Mouse (Mus musculus) brain, embryonic 18.5 days (tissue): ENCODE measurements around the gene Gtf3c5.
A peak's percentile ranks its signal among the peaks of the same experiment; 100 is the strongest.

Source experiments
- DNase-seq: peaks from one replicate; pipeline ENCODE4 v3.0.0-alpha.2; 2012; ENCODE audit warnings: low read depth, low spot score

Gene Gtf3c5

DNA sequence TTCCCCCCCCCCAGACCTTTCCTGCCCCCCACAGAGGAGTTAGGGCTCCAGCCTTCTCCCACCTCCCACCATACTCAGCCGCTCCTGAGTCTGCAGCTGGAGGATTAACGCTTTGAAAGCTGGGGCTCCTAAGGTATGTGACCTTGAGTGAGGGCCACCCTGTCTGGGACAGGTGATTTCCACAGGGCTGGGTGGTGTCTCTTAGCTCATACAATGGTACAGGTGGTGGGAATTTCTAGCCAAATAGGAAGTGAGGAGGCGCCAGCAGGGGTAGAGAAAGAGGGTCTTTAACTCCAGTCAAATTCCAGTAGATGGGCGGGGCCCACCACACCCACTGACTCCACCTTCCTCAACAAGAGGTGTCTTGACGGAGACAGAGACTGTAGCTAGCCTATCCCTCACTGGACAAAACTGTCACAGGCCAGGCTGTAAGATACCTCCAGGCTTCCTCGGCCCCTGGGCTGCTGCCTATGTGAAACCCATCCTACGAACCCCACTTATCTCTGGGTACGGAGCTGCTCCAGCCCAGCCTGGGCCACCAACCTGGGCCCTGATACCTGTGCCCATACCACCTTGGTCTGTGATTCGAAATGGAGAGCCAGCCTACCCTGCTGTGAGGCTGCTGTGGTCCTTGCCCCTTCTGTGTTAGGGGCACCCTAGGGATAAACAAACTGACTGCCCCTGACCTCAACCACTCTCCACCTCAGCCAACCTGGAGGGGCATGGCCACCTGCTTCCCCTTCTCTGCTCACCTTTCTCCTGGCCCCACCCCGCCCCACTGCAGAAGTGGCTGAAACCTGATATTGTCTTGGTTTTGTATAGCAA, 24.0 kb upstream of the Gtf3c5 start:
- DNase-seq: no peak

DNA sequence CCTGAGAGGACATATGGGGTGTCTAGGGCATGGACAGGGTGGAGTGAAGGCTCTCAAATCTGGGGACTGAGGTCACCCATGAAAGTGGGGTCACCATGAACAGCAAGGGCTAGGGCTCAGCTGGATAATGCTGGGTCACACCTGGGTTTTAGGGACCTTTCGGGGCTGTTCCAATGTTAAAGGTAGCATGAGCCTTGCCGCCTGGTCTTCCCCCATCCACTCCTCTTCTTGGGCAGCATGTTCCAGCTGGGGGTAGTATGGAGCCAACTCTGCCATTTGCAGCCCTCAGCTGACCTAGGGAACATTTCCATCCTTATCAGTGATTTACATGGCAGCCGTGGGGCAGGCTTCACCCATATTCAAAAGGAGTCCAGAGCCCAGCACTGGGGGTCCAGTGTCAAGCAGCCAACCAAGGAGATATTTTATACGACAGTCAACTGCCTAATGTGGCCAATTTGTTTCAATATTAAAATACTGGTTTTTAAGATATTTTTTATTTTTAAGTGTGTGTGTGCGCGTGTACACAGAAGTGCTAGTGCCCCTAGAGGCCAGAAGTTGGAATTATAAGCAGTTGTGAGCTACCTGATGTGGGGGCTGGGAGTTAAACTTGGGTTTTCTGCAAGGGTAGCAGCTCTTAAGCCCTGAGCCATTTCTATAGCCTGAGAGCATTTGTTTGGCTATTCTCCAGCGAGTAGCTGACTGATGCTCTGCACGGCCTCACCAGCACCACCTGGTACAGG, 23.2 kb upstream of the Gtf3c5 start:
- no peak for DNase-seq

DNA sequence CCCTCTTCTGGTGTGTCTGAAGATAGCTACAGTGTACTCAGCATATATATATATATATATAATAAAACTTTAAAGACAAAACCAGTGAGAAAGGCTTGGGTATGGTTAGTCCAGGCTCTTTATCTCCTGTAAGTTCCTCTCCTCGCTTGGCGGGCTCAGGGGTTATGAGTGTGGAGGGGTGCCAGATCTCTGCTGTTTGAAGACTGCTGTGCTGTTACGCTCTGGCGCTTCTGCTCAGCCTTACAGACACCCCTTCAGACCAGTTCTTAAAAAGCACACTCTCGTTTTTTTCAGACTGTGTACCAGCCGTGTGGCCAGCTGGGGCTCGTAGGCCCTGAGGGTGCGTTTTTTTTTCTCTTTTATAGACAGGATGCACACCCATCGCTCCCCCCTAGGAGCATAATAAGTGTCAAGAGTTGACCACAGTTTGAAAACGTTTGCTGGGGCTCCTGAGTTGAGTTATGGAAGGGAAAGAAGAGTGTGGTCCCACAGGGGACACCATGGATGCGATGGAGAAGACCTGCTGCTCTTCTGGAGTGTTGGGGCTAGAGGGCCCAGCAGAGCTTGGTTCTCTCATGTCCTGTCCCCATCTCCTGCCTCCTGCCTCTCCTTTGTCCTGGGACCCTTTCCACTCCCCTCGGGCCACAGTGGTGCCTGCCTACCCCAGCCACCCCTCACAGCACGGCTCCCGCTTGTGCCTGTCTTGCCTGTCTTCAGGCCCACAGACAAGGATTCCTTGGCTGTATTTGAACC, 22.4 kb upstream of the Gtf3c5 start:
- no peak for DNase-seq

DNA sequence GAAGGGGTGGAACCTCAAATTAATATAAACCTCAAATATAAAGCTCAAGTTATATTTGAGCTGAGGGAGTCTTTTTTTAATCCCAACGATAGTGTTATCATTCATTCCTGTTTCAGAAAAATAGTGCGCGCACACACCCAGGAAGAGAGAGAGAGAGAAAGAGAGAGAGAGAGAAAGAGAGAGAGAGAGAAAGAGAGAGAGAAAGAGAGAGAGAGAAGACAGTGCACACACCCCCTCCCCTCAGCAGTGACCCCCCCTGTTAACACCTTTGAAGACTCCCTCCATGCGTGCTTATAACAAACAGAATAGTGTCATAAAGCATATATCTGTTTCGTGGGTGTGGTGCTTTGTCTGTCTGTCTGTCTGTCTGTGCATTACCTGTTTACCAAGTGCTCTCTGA, 20.0 kb upstream of the Gtf3c5 start:
- DNase-seq: no peak

DNA sequence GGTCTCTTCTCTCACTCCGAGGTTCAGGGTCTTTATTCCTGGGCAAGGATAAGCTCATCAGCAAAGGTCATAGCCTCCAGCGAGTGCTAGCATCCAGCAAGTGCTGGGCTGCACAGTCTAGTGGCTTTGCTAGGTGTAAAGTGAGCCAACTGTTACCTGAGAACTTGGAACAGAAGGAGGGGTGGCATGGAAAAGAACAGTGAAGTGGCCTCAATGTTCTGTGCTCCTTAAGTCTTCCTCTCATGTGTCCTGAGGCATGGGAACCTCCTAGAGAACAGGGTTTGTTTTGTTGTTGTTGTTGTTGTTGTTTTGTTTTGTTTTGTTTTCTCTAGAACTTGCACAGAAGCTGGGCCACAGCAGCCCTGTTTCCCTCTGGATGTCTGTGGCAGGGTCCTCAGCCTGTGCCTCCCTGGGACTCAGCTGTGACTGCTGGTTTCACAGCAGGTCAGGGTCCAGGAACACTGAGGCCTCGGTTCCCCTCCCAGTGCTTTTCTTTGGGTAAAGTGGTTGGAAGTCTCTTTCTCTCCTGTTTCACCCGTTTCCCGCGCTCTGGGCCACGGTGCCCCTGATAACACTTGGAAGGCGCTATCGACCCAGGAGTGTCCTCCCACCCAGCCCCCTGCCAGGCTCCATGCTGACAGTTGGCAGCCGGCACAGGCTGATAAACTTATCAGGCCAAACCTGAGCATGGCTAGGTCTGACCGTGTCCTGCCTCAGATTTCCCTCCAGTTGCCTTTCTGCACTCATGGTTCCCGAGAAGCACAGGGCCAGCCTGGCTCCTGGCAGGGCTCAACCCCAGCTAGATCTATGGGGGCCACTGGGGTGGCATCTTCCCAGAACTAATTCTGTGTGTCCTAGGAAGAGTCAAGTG, 18.4 kb upstream of the Gtf3c5 start:
- no peak for DNase-seq

DNA sequence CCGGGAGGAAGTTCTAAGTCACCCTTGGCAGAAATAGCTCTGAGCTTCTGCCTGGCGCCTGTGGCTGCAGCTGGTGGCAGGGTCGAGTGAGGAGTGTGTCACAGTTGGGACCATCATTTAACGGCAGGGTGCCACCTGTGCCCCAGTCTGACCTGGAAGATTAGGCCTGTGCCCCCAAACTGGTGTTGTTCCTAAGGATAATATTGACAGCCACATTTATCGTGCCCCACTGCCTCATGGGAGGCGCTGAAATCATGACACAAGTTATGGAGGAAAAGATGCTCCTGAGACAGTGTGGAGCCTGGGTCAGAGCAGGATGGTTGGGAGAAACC, 16.0 kb upstream of the Gtf3c5 start:
- no peak for DNase-seq

DNA sequence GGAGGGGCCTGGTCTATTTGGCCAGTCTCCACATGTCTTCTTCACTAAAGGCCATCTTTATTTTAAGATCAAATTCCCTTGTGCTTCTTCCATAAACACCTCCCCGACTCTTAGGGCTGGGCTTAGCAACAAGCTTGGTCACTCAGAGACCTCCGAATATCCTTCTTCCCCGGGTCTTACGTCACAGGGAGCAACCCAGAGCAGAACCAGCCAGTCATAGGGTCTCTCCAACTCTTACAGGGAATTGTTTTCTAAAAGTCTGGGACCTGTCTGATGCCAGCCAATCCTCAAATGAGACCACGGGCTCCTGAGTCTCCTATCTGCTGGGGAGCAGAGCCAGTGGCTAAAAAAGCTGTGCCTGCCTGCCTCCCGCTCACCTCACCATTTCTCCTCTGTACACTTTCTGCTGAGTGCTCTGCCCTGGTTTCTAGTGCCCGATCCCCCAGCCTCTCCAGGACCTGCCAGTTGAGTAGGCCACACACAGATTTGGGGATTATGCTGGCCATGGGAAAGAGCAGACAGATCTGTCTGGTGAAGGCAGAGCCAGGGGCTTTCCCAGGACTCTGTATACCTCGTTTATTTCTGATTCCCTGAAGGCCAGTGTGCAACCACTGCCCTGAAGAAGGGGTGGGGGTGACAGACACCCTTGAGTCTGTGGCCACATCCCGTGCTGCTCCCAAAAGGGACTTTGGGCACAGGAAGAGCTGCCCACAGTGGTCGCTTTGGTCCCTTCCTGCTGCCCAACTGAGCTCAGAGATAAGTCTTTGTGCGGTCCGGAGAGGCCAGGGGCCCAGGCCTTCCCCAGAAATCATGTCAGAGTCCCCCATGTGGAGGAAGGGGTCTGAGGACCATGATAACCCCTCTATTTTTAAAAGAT, 15.4 kb upstream of the Gtf3c5 start:
- no peak for DNase-seq

DNA sequence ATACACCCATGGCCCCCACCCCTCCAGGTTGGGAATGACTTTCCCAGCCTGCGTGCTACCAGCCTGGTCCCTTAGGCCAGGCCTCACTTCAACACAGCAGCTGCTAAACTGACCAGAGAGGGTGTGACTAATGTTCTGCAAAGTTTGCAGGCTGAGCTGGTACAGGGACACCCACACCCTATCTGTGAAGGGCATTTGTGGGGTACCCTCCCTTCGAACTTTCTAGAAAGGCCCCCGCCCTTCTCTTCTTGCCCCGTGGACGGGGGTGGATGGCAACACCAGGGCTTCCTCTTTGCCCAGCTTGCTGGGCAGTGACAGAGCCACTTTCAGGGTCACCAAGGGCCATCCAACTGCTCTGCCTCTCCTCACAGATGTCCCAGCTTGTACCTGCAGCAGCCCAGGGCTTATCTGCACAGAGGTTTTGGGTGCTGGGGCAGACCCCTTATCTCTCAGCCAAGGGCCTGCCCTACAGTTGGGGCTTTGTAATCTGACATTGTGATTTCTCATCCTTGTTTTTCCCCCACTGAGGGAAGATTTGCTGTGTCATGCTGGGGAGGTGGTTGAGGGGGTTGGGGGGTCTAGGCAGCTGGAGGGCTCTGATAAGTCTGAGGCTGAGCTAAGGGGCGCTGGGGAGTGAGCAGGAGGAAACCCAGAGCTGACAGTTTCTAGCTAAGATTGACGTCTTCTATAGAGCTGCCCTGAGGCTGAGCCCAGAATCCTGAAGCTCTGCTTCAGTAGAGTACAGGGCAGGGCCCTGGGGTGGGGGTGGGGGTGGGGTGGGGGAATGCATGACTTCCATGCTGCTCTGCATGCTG, 14.4 kb upstream of the Gtf3c5 start:
- no peak for DNase-seq

DNA sequence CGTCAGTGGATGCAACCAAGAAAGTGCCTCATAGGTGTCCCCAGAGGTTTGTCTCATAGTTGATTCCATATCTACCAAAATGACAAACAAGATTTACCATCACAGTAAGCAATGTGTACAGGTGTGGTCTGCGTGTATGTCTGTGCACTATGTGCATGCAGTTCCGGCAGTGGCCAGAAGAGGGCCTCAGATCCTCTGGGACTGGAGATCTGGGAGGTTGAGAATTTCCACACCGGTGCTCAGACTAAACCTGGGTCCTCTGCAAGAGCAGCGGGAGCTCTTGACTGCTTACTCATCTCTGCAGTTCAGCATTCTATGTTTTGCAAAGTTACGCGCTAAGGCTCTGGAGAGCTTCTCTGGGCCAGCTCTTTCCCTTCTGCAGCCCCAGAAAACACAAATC, 13.4 kb upstream of the Gtf3c5 start:
- DNase-seq: no peak

DNA sequence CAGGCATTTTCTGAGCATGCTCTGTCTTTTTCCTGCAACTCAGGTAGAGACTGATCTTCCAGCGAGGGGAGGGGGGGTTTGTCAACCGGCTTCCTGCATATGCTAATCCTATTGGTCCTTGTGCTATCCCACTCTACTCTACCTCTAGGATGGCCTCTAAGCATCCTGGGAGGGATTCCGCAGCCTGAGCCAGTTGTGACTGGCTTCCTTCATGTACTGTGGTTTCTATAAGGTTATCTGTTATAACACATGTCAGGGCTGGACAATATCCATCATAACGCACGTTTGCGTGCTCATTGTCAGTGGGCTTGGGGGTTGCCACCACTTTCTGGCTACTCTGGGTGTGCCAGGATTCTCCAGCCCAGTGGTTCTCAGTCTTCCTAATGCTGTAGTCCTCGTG, 12.5 kb upstream of the Gtf3c5 start:
- DNase-seq: no peak

DNA sequence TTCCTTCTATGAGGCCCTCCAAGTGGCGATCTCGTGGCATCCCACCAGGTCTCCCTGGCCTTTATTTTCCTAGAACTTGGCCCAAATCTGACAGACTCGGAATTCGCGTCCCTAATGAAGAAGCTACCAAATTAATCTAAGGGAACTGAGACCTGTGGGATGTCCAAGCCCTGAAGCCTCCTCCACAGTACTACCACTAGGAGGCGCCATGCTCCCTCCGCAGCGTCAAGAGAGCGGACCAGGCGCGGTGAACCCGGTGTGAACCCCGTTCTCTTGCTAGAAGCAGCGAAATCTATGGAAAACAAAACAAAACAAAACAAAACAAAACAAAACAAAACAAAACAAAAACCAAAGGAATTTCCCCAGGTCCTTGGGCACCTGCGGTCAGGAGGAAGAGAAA, 9.3 kb upstream of the Gtf3c5 start:
- no peak for DNase-seq

DNA sequence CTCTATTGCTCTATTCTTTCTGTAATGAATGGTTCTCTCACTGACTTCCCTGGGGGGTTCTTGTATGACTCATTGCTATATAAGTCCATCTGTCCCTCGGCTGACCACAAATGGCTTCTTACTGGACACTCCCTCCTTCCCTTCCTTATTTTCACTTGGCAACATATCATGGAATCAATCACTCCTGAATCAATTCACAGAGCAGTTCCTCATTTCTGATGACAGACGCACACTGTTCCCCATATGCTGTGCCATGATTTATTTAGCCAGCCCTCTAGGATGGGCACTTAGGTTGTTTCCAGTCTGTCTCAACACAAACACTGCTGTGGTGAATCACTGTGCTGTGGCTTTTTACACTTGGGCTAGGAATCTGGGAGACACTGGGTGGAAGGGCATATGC, 7.9 kb upstream of the Gtf3c5 start:
- no peak for DNase-seq

DNA sequence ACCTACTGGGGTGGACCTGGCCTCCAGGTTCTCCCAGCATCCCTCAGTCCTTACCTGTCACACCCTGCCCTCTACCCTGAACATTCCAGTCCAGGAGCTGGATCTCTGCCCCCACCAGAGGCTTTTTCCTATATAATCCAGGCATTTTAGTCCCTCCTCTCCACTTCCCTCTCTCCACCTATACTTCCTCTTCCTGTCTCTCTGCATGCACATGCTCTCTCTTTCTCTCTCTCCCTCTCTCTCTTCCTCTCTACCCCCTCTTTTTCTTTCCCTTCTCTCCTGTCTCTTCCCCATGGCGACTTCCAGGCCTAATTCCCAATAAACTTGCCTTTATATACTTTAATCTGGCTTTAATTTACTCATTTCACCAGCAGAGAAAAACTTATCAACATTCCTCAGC, 5.0 kb upstream of the Gtf3c5 start:
- DNase-seq: no peak

DNA sequence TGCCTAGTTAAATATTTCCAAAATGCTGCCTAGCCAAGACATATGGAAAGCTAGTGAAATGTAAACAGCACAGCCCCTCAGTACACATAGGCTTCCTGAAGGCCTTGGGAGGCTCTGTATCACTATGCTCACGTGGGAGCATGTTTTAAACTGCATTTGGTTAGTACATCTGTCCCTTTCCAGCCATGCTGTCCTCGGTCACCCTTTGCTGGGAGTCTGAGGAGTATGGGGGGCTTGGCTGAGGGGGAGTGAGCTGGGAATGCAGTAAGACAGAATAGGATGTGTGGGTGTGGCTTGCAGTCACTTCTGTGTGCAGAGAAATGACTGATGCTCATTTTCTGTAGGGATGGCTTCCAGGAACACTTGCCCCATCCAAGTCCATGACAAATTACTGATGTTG, 2.2 kb upstream of the Gtf3c5 start:
- DNase-seq: no peak

DNA sequence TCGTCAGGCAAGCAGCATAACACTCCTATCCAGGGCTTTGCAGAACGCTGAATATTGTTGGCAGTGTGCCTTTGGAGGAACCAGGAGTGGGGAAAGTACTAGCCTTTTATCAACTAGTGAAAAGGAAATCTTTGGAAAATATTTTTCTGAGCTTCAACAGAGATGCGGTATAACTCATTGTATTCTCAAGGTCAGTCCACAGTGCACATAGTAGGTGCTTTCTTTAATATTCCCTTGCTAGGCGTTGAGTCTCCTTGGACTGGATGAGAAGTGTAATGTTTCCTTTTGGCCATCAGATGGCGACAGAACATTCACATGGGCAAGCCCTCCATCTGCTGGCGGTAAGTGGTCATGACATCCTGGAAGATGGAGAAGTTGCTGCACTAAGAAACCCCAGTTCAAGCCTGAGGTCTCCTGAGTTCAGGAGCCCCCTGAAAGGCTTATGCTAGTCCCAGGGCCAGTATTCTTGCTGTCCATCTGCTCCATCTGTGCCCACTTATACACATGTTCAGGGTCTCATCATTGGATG, 1.6 kb upstream of the Gtf3c5 start:
- peak; percentile 46 for DNase-seq

DNA sequence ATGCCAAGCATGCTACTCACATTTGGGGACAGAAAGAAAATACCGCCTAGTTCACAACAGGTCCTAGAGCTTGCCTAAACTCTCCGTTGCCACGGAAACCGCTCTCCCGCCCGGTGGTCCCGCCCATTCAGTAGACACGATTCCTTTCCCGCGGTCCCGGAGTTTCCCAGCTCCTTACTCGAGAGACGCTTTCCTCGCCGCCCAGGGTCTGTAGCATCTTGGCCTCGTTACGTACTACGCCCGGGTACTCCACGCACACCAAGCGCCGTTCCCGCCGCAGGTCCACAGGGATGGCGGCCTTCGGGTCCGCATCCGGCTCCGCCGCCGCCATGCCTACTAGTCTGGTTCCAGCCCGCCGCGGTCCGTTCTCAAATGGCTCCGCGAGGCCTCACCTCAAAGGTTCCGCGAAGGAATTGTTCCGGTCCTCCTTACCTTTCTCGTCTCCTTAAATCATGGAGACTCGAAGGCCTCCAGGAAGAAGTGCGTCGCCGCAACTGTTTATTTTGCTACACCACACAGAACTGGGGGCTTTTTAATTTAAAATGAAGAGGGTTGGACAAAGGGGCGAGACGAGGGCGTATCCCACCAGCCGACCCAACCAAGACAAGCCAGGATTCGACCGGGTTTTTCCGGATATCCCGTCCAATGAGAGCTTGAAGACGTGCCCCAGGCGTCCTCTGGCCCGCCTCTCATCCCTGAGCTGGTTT, 751 bp downstream of the Gtf3c5 start:
- DNase-seq: peak; percentile 85

DNA sequence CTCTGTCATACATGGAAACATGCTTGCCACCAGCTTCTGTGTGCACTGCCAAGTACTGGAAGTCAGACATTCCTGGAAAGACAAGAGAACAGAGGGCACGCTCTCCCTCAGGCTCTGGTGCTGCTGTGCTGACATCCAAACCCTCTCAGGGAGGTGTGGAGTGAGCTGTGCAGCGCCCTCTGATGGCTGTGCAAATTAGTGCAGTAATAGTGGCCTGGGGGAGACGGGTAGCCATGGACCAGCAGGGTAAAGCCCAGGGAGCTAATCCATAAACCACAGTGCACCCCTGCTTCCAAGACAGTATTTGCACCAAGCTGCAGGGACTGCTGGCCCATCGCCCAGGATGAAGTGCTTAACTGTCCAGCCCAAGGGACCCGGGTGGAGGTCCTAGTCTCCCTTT, 5.5 kb downstream of the Gtf3c5 start:
- no peak for DNase-seq

DNA sequence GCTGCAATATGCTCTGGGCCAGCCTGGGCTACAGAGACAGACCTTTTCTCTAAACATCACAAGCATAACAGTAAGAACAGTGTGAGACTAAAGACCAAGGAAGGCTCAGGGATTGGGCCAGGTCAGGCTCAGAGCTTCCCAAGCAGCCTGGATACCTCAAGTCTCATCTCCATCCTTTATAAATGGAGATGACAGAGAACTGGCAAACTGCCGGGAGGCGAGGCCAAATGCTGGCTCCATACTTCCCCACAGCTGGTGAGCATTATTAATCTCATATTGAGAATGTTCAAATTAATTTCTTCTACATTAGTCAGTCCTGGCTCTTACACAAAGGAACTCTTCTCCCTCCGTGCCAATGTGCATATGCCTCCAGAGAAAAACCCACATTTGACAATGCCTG, 6.7 kb downstream of the Gtf3c5 start:
- no peak for DNase-seq

DNA sequence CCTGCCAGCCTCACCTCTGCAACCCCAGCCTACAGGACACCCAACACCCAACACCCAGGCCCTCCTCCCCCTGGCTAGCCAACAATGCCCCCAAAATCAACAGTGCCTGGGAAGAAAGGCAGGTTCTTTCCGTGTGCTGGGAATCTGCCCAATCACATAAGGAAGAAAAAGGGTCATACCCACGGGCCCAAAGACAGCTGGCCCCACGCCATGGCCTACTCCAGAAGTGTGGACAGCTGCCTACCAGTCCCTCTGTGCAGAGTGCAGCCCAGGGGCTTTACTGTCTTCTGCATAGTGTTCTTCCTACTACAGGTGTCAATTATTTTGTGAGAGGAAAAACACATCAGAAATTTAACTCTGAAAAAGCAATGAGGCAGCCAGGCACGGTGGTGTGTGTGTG, 8.2 kb downstream of the Gtf3c5 start:
- no peak for DNase-seq
